Mouse (Mus musculus): ENCODE data around the gene Ciita. TPM values are rescaled to one million over a fixed set of nuclear protein-coding genes. Genes with fewer than 3 reads are reported as not detected.

The Ciita gene
- total and polyA plus RNA-seq, 3 experiments: 39.1 to 69.6 (median 39.8) TPM

GRCm38 (mm10) chr16:10507445-10507844 lies 27.6 kb downstream of the Ciita start:
- dilution Hi-C loops (cut with MboI; ENCODE audit: extremely low pct_ligation_motif_present, extremely low pct_unique_long_range_greater_than_20kb, low sequenced_read_pairs) (no loop called here), in situ Hi-C loops (cut with MboI; ENCODE audit: low pct_ligation_motif_present, low pct_unique_long_range_greater_than_20kb, low sequenced_read_pairs) (no loop called here)
- Histone ChIP-seq H3K4me1 (ENCODE audit: control insufficient read depth in 1 of 2, insufficient read depth in 2 of 2) (peaks cover 10 to 89% of the 10 kb centered on the region in 2 experiments), H3K27ac (ENCODE audit: insufficient read depth, low read depth) (no peak overlapping the region), H3K9me3 (replicated peaks; ENCODE audit: low read length) (no peaks in the 10 kb centered on the region), H3K4me2 (ENCODE audit: insufficient read depth, low read depth, poor library complexity, severe bottlenecking) (no peak overlapping the region), H3K27me3 (replicated peaks) (no peaks in the 10 kb centered on the region), H3K36me3 (replicated peaks in 1 of 2; ENCODE audit: control insufficient read depth in 1 of 2, insufficient read depth in 1 of 2, low read length in 1 of 2) (peaks cover 71 to 100% of the 10 kb centered on the region in 2 experiments), H3K79me2 (replicated peaks; ENCODE audit: control insufficient read depth, extremely low read depth, insufficient read depth, poor library complexity, severe bottlenecking) (no peaks in the 10 kb centered on the region), H3K4me3 (replicated peaks in 1 of 3; ENCODE audit: low read depth in 2 of 3, low read length in 2 of 3, poor library complexity in 1 of 3) (no peak overlapping the region), H3K9ac (ENCODE audit: insufficient read depth, low read depth) (no peak overlapping the region)
- DNase-seq (ENCODE audit: extremely low read depth): no peak
- TF ChIP-seq IRF4 (IDR thresholded peaks at IDR 0.05; ENCODE audit: low read depth, low read length): no peak
- TF ChIP-seq RAD21 (IDR thresholded peaks at IDR 0.05; ENCODE audit: low read depth, low read length): no peak
- no peak for TF ChIP-seq HCFC1 (IDR thresholded peaks at IDR 0.05; ENCODE audit: low read depth, low read length)
- no peak for TF ChIP-seq ZMIZ1 (IDR thresholded peaks at IDR 0.05; ENCODE audit: low read depth, low read length)
- no peak for TF ChIP-seq UBTF (IDR thresholded peaks at IDR 0.05; ENCODE audit: low read depth, low read length)
- TF ChIP-seq TBP (conservative IDR thresholded peaks at IDR 0.05; ENCODE audit: low read depth, low read length): no peak
- no peak for TF ChIP-seq ZKSCAN1 (IDR thresholded peaks at IDR 0.05; ENCODE audit: borderline replicate concordance, low read depth, low read length)
- no peak for TF ChIP-seq SIN3A (IDR thresholded peaks at IDR 0.05; ENCODE audit: low read length)
- TF ChIP-seq MAFK (IDR thresholded peaks at IDR 0.05; ENCODE audit: insufficient replicate concordance, low read length): no peak
- TF ChIP-seq BHLHE40 (IDR thresholded peaks at IDR 0.05; ENCODE audit: low read depth, low read length): no peak
- no peak for TF ChIP-seq NRF1 (IDR thresholded peaks at IDR 0.05; ENCODE audit: low read depth, low read length)

GRCm38 (mm10) chr16:10508691-10509090 lies 28.8 kb downstream of the Ciita start:
- in situ Hi-C loops (cut with MboI; ENCODE audit: low pct_ligation_motif_present, low pct_unique_long_range_greater_than_20kb, low sequenced_read_pairs) (no loop called here), dilution Hi-C loops (cut with MboI; ENCODE audit: extremely low pct_ligation_motif_present, extremely low pct_unique_long_range_greater_than_20kb, low sequenced_read_pairs) (no loop called here)
- Histone ChIP-seq H3K9ac (ENCODE audit: insufficient read depth, low read depth) (no peak overlapping the region), H3K36me3 (replicated peaks in 1 of 2; ENCODE audit: control insufficient read depth in 1 of 2, insufficient read depth in 1 of 2, low read length in 1 of 2) (peaks cover 70 to 99% of the 10 kb centered on the region in 2 experiments), H3K9me3 (replicated peaks; ENCODE audit: low read length) (no peaks in the 10 kb centered on the region), H3K4me3 (replicated peaks in 1 of 3; ENCODE audit: low read depth in 2 of 3, low read length in 2 of 3, poor library complexity in 1 of 3) (no peak overlapping the region), H3K79me2 (replicated peaks; ENCODE audit: control insufficient read depth, extremely low read depth, insufficient read depth, poor library complexity, severe bottlenecking) (no peaks in the 10 kb centered on the region), H3K27me3 (replicated peaks) (no peaks in the 10 kb centered on the region), H3K27ac (ENCODE audit: insufficient read depth, low read depth) (0 out of 2 replicates have a peak overlapping the region, but pooled peaks have one; percentile 0), H3K4me1 (ENCODE audit: control insufficient read depth in 1 of 2, insufficient read depth in 2 of 2) (peaks cover 12 to 93% of the 10 kb centered on the region in 2 experiments), H3K4me2 (ENCODE audit: insufficient read depth, low read depth, poor library complexity, severe bottlenecking) (no peak overlapping the region)
- TF ChIP-seq USF1 (IDR thresholded peaks at IDR 0.05; ENCODE audit: low read depth, low read length): no peak
- TF ChIP-seq MAFK (IDR thresholded peaks at IDR 0.05; ENCODE audit: insufficient replicate concordance, low read length): no peak
- TF ChIP-seq POLR2A (IDR thresholded peaks at IDR 0.05; ENCODE audit: low read depth, low read length): 0 out of 2 replicates have a peak, but pooled peaks have one; percentile 18
- TF ChIP-seq MEF2A (IDR thresholded peaks at IDR 0.05; ENCODE audit: borderline replicate concordance, low read depth, low read length): peak; percentile 16; the same call in 1 of the 2 replicates
- no peak for TF ChIP-seq UBTF (IDR thresholded peaks at IDR 0.05; ENCODE audit: low read depth, low read length)
- no peak for TF ChIP-seq E2F4 (IDR thresholded peaks at IDR 0.05; ENCODE audit: insufficient replicate concordance, low read depth, low read length)
- 0 out of 2 replicates have a peak, but pooled peaks have one; percentile 25 for TF ChIP-seq MAX (IDR thresholded peaks at IDR 0.05; ENCODE audit: low read length)
- peak; percentile 48; the same call in 1 of the 2 replicates for TF ChIP-seq TCF12 (IDR thresholded peaks at IDR 0.05; ENCODE audit: low read depth, low read length)
- TF ChIP-seq ETS1 (conservative IDR thresholded peaks at IDR 0.05; ENCODE audit: low read depth, low read length): peak; percentile 84
- TF ChIP-seq BHLHE40 (IDR thresholded peaks at IDR 0.05; ENCODE audit: low read depth, low read length): peak; percentile 79
- peak; percentile 64; the same call in 1 of the 2 replicates for TF ChIP-seq EP300 (IDR thresholded peaks at IDR 0.05; ENCODE audit: low read length)
- peak; percentile 75 for DNase-seq (ENCODE audit: extremely low read depth)

Measured in CH12.LX (cell line).